9 mouse cellular contexts compared by ENCODE assay signal in the genomic region with DNA sequence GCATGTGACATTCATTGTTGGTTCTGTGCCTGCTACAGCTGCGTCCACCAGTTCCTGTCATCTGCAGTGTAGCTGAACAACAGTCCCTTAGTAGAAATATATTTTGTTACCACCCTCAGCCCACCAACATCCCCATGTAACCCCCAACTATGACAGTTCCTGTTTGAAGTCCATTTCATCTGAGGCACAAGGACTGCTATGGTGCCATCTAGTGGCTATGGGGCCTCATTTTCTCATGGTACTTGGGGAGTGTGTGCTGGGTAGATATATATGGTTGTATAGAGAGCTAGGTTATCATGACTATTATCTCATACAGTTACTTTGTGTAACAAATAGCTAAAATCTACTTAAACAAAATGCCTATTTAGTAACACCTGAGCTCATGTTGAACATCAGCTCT. TPM values are rescaled to one million over a fixed set of nuclear protein-coding genes. Genes with fewer than 3 reads are reported as not detected.
A peak's percentile ranks its signal among the peaks of the same experiment; 100 is the strongest.
DNase-seq lines count a peak whose midpoint lies in the region; ATAC-seq and TF ChIP-seq lines count a peak whose summit lies in the region.
"Had no signal": no experiment of that assay in that cellular context is flagged by ENCODE, and none has a peak within 500 bp of the region (broad histone marks: within the 10 kb centered on the region; RNA-seq: fewer than 3 reads in every experiment).

No protein-coding gene starts in this region.

- peak; percentile 24 to 50 for DNase-seq in kidney, adult 8-10 months
- DNase-seq in adrenal gland, postnatal 14 days: peak; percentile 63
- peak; percentile 45 for DNase-seq in embryo, embryonic 9.5 days (ENCODE audit: extremely low spot score)
- DNase-seq in layer of hippocampus, adult 9-11 months: peak; percentile 10
- peak; percentile 28 for DNase-seq in neural tube, embryonic 11.5 days (ENCODE audit: low spot score)
- DNase-seq in testis, postnatal 10 days (ENCODE audit: low spot score): no peak

- 65% methylated on average over 1 of the region's 1 CpGs for WGBS in kidney, embryonic 16.5 days
- 42% methylated on average over 1 of the region's 1 CpGs for WGBS in neural tube, embryonic 11.5 days

- H3K27ac ChIP-seq in kidney, embryonic 16.5 days (ENCODE audit: low read length): no peak overlapping the region
- no peak overlapping the region for H3K27ac ChIP-seq in neural tube, embryonic 11.5 days (ENCODE audit: low read depth, low read length)

- H3K9ac ChIP-seq in kidney, embryonic 16.5 days (replicated peaks; ENCODE audit: low read length): no peak overlapping the region
- H3K9ac ChIP-seq in neural tube, embryonic 11.5 days (ENCODE audit: low read length): no peak overlapping the region

- H3K4me2 ChIP-seq in kidney, embryonic 16.5 days (replicated peaks; ENCODE audit: low read depth, low read length): no peak overlapping the region
- H3K4me2 ChIP-seq in neural tube, embryonic 11.5 days (ENCODE audit: low read depth): no peak overlapping the region

- no peaks in the 10 kb centered on the region for H3K27me3 ChIP-seq in kidney, embryonic 16.5 days (ENCODE audit: insufficient read depth, low read length)
- H3K27me3 ChIP-seq in E14TG2a.4 (ENCODE audit: insufficient read depth, low read length): no peaks in the 10 kb centered on the region
- no peaks in the 10 kb centered on the region for H3K27me3 ChIP-seq in neural tube, embryonic 11.5 days (ENCODE audit: control insufficient read depth, insufficient read depth, low read length)

- H3K36me3 ChIP-seq in kidney, embryonic 16.5 days (ENCODE audit: insufficient read depth, low read length): no peaks in the 10 kb centered on the region
- H3K36me3 ChIP-seq in E14TG2a.4 (ENCODE audit: insufficient read depth, low read length): no peaks in the 10 kb centered on the region
- no peaks in the 10 kb centered on the region for H3K36me3 ChIP-seq in neural tube, embryonic 11.5 days (ENCODE audit: control insufficient read depth, insufficient read depth, low read length)

- ATAC-seq in kidney, embryonic 16.5 days (ENCODE audit: low FRiP score, low TSS enrichment): no peak
- ATAC-seq in neural tube, embryonic 11.5 days (ENCODE audit: insufficient read depth, low FRiP score, low TSS enrichment): no peak

- no peak overlapping the region for H3K4me3 ChIP-seq in kidney, embryonic 16.5 days (ENCODE audit: low read length)
- H3K4me3 ChIP-seq in E14TG2a.4 (replicated peaks; ENCODE audit: low read length): no peak overlapping the region
- H3K4me3 ChIP-seq in neural tube, embryonic 11.5 days (ENCODE audit: low read depth, low read length): no peak overlapping the region

- H3K9me3 ChIP-seq in kidney, embryonic 16.5 days (ENCODE audit: low read length): no peaks in the 10 kb centered on the region
- peaks cover 42% of the 10 kb centered on the region for H3K9me3 ChIP-seq in E14TG2a.4 (ENCODE audit: low read length)
- no peaks in the 10 kb centered on the region for H3K9me3 ChIP-seq in neural tube, embryonic 11.5 days (ENCODE audit: control insufficient read depth, low read length)

- H3K4me1 ChIP-seq in kidney, embryonic 16.5 days (ENCODE audit: insufficient read depth, low read length): no peaks in the 10 kb centered on the region
- no peaks in the 10 kb centered on the region for H3K4me1 ChIP-seq in E14TG2a.4 (replicated peaks; ENCODE audit: low read depth, low read length)
- H3K4me1 ChIP-seq in neural tube, embryonic 11.5 days (ENCODE audit: control insufficient read depth, insufficient read depth, low read length): no peaks in the 10 kb centered on the region

- peak; percentile 38 for TF ChIP-seq CTCF in E14TG2a.4 (conservative IDR thresholded peaks at IDR 0.05; ENCODE audit: low read length)

RNA-seq across cellular contexts. Expression of gene Il19, which starts 39.5 kb away (rescaled TPM):
- polyA plus RNA-seq in kidney, embryonic 16.5 days (2015; fragmentation: Nextera tagmentation; extraction: Ambion mirVana): 0.17 TPM in 1 of 2 replicates, not detected in the other
- not detected in 2 replicates for total RNA-seq in adrenal gland, postnatal 14 days (2021)
- 0.23 TPM in 1 of 2 replicates, not detected in the other for polyA plus RNA-seq in neural tube, embryonic 11.5 days (2014; fragmentation: Nextera tagmentation; extraction: Ambion mirVana)
- polyA plus RNA-seq: lung, embryonic 16.5 days had no signal

RNA-seq across cellular contexts. Expression of gene Il10, which starts 40.2 kb away (rescaled TPM):
- polyA plus RNA-seq in kidney, embryonic 16.5 days (2015; fragmentation: Nextera tagmentation; extraction: Ambion mirVana): not detected in 2 replicates
- 0.38 TPM in 1 of 2 replicates, not detected in the other for total RNA-seq in adrenal gland, postnatal 14 days (2021)
- polyA plus RNA-seq in neural tube, embryonic 11.5 days (2014; fragmentation: Nextera tagmentation; extraction: Ambion mirVana): not detected in 2 replicates
- polyA plus RNA-seq: lung, embryonic 16.5 days had no signal
